Mouse (Mus musculus): ENCODE data around the gene Hoxc12. TPM values are rescaled to one million over a fixed set of nuclear protein-coding genes. Genes with fewer than 3 reads are reported as not detected.

Gene Hoxc12
- polyA plus RNA-seq (2014; fragmentation: Nextera tagmentation; extraction: Ambion mirVana) = not detected in 2 replicates

DNA sequence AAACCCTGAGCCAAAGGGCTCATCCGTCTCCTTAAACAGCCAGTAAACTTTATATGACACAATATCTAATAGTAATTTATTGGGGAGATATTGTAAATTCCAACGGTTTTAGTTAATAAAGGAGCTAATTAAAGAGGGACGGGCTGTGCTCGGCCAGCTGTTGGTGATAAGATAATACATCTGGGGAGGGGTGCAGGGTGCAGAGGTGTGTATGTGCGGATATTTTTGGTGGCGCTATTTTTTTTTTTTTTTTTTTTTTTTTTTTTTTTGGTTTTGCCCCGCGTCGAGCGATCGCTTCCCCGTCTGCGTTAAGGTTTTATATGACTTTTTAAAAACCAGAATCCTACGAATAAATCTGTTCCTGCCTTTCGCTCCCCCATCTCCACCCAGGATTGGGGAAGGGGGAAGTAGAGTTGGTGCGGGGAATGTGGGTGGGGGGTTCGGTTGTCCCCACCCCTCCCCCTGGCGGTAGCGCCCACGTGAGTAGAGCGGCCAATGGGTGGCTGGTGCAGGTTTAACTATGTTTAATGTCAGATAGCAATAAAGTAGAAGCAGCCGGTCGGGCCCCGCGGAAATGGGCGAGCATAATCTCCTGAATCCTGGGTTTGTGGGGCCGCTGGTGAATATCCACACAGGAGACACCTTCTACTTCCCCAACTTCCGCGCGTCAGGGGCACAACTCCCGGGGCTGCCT, at the start of gene Hoxc12:
Gene Hoxc12 (plus strand): TSS at position 479 of the 694 bp plus-strand sequence.
- Histone ChIP-seq H3K4me1 (ENCODE audit: control insufficient read depth, insufficient read depth, low read length) (no peaks in the 10 kb centered on the region), H3K9me3 (replicated peaks; ENCODE audit: control insufficient read depth, low read length) (no peaks in the 10 kb centered on the region), H3K36me3 (replicated peaks; ENCODE audit: control insufficient read depth, insufficient read depth, low read depth, low read length) (no peaks in the 10 kb centered on the region), H3K27ac (replicated peaks; ENCODE audit: low read depth, low read length) (no peak within 1 kb of the TSS), H3K4me2 (ENCODE audit: low read depth, low read length) (no peak within 1 kb of the TSS), H3K9ac (replicated peaks; ENCODE audit: low read length) (no peak within 1 kb of the TSS), H3K27me3 (ENCODE audit: control insufficient read depth, insufficient read depth, low read length) (peaks cover 97% of the 10 kb centered on the region), H3K4me3 (ENCODE audit: low read depth, low read length) (no peak within 1 kb of the TSS)
- DNase-seq (ENCODE audit: low spot score) = no peak
- ATAC-seq (replicated peaks; ENCODE audit: insufficient number of reproducible peaks, low FRiP score, low TSS enrichment, low read depth) = no peak
- WGBS = 2% methylated on average over 31 of the region's 31 CpGs

DNA sequence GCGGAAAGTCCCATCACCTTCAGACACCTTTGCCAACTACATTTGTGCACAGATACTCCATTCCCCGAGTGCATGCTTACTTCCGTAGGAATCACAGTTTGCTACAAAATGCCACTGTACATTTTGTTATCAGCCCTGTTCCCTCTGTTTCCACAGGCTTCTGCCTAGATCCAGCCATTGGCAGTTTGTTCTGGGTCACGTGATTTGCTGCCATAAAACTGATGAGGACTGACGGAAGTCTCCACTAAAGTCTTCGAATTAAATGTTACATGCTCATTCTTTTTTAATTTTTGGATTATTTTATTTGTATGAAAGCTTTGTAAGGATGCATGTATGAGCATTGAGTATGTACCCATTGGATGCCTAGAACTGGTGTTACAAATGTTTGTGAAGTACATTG, 41.4 kb upstream of the Hoxc12 start:
- 90% methylated on average over 6 of the region's 6 CpGs for WGBS
- no peaks in the 10 kb centered on the region for H3K36me3 ChIP-seq (replicated peaks; ENCODE audit: control insufficient read depth, insufficient read depth, low read depth, low read length)
- H3K27ac ChIP-seq (replicated peaks; ENCODE audit: low read depth, low read length) = no peak overlapping the region
- no peak overlapping the region for H3K9ac ChIP-seq (replicated peaks; ENCODE audit: low read length)
- no peak for DNase-seq (ENCODE audit: low spot score)
- H3K4me3 ChIP-seq (ENCODE audit: low read depth, low read length) = no peak overlapping the region
- no peaks in the 10 kb centered on the region for H3K4me1 ChIP-seq (ENCODE audit: control insufficient read depth, insufficient read depth, low read length)
- H3K27me3 ChIP-seq (ENCODE audit: control insufficient read depth, insufficient read depth, low read length) = no peaks in the 10 kb centered on the region
- no peaks in the 10 kb centered on the region for H3K9me3 ChIP-seq (replicated peaks; ENCODE audit: control insufficient read depth, low read length)
- no peak overlapping the region for H3K4me2 ChIP-seq (ENCODE audit: low read depth, low read length)
- no peak for ATAC-seq (replicated peaks; ENCODE audit: insufficient number of reproducible peaks, low FRiP score, low TSS enrichment, low read depth)

DNA sequence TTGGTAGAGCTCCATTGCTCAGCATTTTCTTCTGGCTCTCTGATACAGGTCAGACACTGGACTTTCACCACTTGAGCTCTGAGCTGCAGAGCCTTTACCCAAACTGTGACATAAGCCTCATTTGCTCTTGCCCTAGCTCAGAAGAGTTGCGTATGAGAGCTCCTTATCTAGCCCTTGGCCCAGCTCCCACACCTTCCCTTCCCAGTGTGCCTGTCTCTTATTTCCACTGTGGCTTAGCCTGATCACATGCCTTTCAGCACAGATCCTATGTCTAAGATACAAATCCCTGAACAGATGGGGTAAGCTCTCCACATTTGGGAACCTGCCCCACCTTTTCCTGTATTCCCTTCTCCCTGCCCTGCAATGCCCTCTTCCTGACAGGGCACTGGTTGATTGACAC, 31.6 kb upstream of the Hoxc12 start:
- no peak overlapping the region for H3K27ac ChIP-seq (replicated peaks; ENCODE audit: low read depth, low read length)
- H3K9ac ChIP-seq (replicated peaks; ENCODE audit: low read length) = no peak overlapping the region
- H3K4me1 ChIP-seq (ENCODE audit: control insufficient read depth, insufficient read depth, low read length) = no peaks in the 10 kb centered on the region
- DNase-seq (ENCODE audit: low spot score) (no peak), ATAC-seq (replicated peaks; ENCODE audit: insufficient number of reproducible peaks, low FRiP score, low TSS enrichment, low read depth) (no peak)
- H3K27me3 ChIP-seq (ENCODE audit: control insufficient read depth, insufficient read depth, low read length) = peaks cover 43% of the 10 kb centered on the region
- no peaks in the 10 kb centered on the region for H3K36me3 ChIP-seq (replicated peaks; ENCODE audit: control insufficient read depth, insufficient read depth, low read depth, low read length)
- H3K4me3 ChIP-seq (ENCODE audit: low read depth, low read length) = no peak overlapping the region
- H3K9me3 ChIP-seq (replicated peaks; ENCODE audit: control insufficient read depth, low read length) = no peaks in the 10 kb centered on the region
- no peak overlapping the region for H3K4me2 ChIP-seq (ENCODE audit: low read depth, low read length)
- WGBS = 75% methylated on average over 1 of the region's 1 CpGs

DNA sequence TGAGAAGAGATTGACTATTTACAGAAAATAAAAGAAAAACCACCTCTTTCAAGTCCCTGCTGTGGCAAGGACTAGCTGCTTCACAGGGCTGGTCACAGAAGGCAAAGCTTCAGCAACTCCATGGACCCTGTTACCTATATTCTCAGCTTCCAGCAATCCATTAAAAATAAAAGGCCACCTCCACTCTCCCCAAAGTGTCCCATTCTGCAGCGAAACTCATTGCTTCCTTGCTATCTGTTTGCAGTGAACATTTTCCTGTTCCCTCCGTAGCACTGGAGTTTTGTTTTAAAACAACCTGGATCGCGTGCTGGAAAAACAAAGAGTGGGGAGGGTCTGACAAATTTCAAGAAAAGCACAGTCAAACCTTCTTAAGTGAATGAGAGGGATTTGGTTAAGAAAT, 27.0 kb upstream of the Hoxc12 start:
- no peak for ATAC-seq (replicated peaks; ENCODE audit: insufficient number of reproducible peaks, low FRiP score, low TSS enrichment, low read depth)
- DNase-seq (ENCODE audit: low spot score) = no peak
- H3K4me1 ChIP-seq (ENCODE audit: control insufficient read depth, insufficient read depth, low read length) = no peaks in the 10 kb centered on the region
- H3K4me2 ChIP-seq (ENCODE audit: low read depth, low read length) = no peak overlapping the region
- 0% methylated on average over 4 of the region's 4 CpGs for WGBS
- H3K36me3 ChIP-seq (replicated peaks; ENCODE audit: control insufficient read depth, insufficient read depth, low read depth, low read length) = no peaks in the 10 kb centered on the region
- H3K4me3 ChIP-seq (ENCODE audit: low read depth, low read length) = no peak overlapping the region
- H3K27ac ChIP-seq (replicated peaks; ENCODE audit: low read depth, low read length) = no peak overlapping the region
- no peak overlapping the region for H3K9ac ChIP-seq (replicated peaks; ENCODE audit: low read length)
- peaks cover 79% of the 10 kb centered on the region for H3K27me3 ChIP-seq (ENCODE audit: control insufficient read depth, insufficient read depth, low read length)
- no peaks in the 10 kb centered on the region for H3K9me3 ChIP-seq (replicated peaks; ENCODE audit: control insufficient read depth, low read length)

DNA sequence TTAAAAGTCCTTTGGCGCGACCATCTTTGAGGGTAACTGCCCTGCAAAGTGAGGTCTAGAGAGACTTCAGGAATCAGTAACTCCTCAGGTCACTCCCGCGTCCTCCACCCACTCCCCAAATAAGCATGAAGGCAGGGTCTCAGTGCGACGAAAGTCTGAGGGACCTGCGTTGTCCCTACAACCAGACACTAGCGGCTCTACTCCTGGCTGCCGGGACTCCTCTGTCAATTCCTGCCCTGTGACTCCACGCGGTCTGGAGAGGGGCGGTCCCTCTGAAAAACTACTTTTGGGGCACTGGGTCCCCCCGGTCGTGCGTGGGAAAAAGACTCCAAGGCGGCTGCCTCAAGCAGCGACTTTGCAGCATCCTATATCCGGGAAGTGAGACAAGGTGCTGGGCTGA, 26.5 kb upstream of the Hoxc12 start:
- no peak overlapping the region for H3K4me2 ChIP-seq (ENCODE audit: low read depth, low read length)
- WGBS = 1% methylated on average over 18 of the region's 18 CpGs

DNA sequence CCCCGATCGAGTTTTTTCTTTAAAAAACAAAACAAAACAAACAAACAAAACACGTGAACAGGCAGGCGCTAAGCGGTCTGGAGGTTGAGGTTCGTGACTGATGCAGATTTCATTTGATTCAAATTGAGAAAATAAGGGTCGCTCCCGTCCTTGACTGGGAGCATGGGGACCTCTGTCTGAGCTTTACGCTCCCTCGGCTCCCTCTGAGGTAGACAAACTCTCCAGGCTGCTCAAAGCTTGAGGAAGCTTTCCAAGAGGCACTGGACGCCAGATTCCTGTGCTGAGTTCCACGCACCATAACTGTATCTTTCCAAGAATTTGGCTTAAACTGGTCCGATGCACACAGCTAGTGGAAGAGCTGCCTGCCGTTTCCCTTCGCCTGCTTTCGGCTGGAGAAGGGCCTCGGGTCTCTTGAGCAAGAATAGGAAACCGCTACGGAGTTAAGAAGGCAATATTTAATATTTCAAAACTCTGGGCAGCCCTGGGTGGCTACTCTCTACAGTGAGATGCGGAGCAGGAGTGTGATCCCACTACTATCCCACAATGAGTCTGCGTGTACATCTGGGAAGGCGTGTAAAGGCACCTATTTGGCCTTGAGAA, 26.0 kb upstream of the Hoxc12 start:
- Histone ChIP-seq H3K36me3 (replicated peaks; ENCODE audit: control insufficient read depth, insufficient read depth, low read depth, low read length) (no peaks in the 10 kb centered on the region), H3K9me3 (replicated peaks; ENCODE audit: control insufficient read depth, low read length) (no peaks in the 10 kb centered on the region), H3K4me1 (ENCODE audit: control insufficient read depth, insufficient read depth, low read length) (no peaks in the 10 kb centered on the region), H3K27ac (replicated peaks; ENCODE audit: low read depth, low read length) (no peak overlapping the region), H3K27me3 (ENCODE audit: control insufficient read depth, insufficient read depth, low read length) (peaks cover 78% of the 10 kb centered on the region), H3K4me3 (ENCODE audit: low read depth, low read length) (no peak overlapping the region), H3K4me2 (ENCODE audit: low read depth, low read length) (no peak overlapping the region), H3K9ac (replicated peaks; ENCODE audit: low read length) (no peak overlapping the region)
- 1% methylated on average over 22 of the region's 22 CpGs for WGBS
- DNase-seq (ENCODE audit: low spot score) (no peak), ATAC-seq (replicated peaks; ENCODE audit: insufficient number of reproducible peaks, low FRiP score, low TSS enrichment, low read depth) (no peak)

More for the DNA sequence above, 26.5 kb upstream of the Hoxc12 start:
- no peak overlapping the region for H3K9ac ChIP-seq (replicated peaks; ENCODE audit: low read length)
- H3K4me1 ChIP-seq (ENCODE audit: control insufficient read depth, insufficient read depth, low read length) = no peaks in the 10 kb centered on the region
- ATAC-seq (replicated peaks; ENCODE audit: insufficient number of reproducible peaks, low FRiP score, low TSS enrichment, low read depth) = no peak
- no peaks in the 10 kb centered on the region for H3K36me3 ChIP-seq (replicated peaks; ENCODE audit: control insufficient read depth, insufficient read depth, low read depth, low read length)
- no peak overlapping the region for H3K27ac ChIP-seq (replicated peaks; ENCODE audit: low read depth, low read length)
- peaks cover 81% of the 10 kb centered on the region for H3K27me3 ChIP-seq (ENCODE audit: control insufficient read depth, insufficient read depth, low read length)
- no peaks in the 10 kb centered on the region for H3K9me3 ChIP-seq (replicated peaks; ENCODE audit: control insufficient read depth, low read length)
- H3K4me3 ChIP-seq (ENCODE audit: low read depth, low read length) = no peak overlapping the region
- no peak for DNase-seq (ENCODE audit: low spot score)

DNA sequence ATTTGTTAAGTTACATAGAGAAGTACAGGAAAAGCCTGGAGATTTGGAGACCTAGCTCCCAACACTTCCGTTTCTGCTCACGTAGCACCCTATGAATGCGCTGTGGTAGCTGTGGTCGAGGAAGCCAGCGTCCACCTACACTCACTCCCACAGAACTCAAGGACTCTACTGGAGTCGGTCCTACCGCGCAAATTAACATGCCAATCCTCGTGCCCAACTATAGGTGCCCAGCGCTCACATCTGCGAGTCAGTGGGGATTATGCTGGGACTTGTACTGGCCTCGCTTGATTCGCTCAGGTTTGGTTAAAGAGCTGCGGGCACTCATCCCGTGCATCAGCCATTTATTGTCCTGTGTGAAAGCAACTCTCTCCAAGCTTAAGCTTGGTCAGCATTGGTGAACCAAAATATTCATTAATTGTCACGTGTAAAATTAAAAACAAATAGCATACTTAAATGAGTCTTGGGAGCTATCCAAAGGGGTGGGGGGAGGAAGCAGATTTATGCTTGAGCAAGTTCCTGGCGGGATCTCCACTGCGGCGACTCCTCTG, 23.4 kb upstream of the Hoxc12 start:
- Histone ChIP-seq H3K9ac (replicated peaks; ENCODE audit: low read length) (no peak overlapping the region), H3K4me3 (ENCODE audit: low read depth, low read length) (no peak overlapping the region), H3K9me3 (replicated peaks; ENCODE audit: control insufficient read depth, low read length) (no peaks in the 10 kb centered on the region), H3K27ac (replicated peaks; ENCODE audit: low read depth, low read length) (no peak overlapping the region), H3K4me1 (ENCODE audit: control insufficient read depth, insufficient read depth, low read length) (no peaks in the 10 kb centered on the region), H3K27me3 (ENCODE audit: control insufficient read depth, insufficient read depth, low read length) (peaks cover 85% of the 10 kb centered on the region), H3K36me3 (replicated peaks; ENCODE audit: control insufficient read depth, insufficient read depth, low read depth, low read length) (no peaks in the 10 kb centered on the region), H3K4me2 (ENCODE audit: low read depth, low read length) (no peak overlapping the region)
- WGBS = under 1% methylated on average over 19 of the region's 19 CpGs
- ATAC-seq (replicated peaks; ENCODE audit: insufficient number of reproducible peaks, low FRiP score, low TSS enrichment, low read depth) (no peak), DNase-seq (ENCODE audit: low spot score) (no peak)

DNA sequence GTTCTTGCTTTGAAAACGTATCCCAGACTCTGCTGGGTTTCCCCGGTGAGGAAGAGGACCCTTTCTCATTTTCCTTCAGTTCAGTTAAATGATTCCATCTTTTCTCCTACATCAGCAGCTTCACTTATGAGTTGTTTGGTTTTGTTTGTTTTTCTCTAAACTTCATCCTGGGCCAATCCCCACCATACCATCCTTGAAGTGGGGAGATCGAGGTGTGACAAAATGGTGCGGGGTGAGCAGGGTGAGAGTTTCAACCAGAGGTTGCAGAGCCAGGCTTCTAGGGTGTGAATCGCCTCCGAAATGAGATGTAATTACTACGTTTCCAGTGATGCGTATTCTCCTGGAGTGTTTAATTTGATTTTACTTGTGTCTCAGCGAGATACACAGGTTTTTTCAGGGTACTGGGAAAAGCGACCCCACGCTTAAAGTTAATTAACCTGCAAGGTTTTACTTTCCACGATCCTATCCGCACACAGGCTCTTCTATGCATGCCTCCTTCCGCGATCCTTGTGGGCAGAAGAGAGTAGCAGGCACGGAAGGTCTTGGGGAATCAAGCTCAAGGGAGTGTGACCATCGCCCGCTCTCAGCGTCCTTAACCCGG, 18.5 kb upstream of the Hoxc12 start:
- H3K36me3 ChIP-seq (replicated peaks; ENCODE audit: control insufficient read depth, insufficient read depth, low read depth, low read length) = no peaks in the 10 kb centered on the region
- H3K4me1 ChIP-seq (ENCODE audit: control insufficient read depth, insufficient read depth, low read length) = no peaks in the 10 kb centered on the region
- H3K9me3 ChIP-seq (replicated peaks; ENCODE audit: control insufficient read depth, low read length) = no peaks in the 10 kb centered on the region
- no peak overlapping the region for H3K4me2 ChIP-seq (ENCODE audit: low read depth, low read length)
- peaks cover 89% of the 10 kb centered on the region for H3K27me3 ChIP-seq (ENCODE audit: control insufficient read depth, insufficient read depth, low read length)
- H3K9ac ChIP-seq (replicated peaks; ENCODE audit: low read length) = no peak overlapping the region
- H3K27ac ChIP-seq (replicated peaks; ENCODE audit: low read depth, low read length) = no peak overlapping the region
- 2% methylated on average over 20 of the region's 20 CpGs for WGBS
- DNase-seq (ENCODE audit: low spot score) = no peak
- no peak overlapping the region for H3K4me3 ChIP-seq (ENCODE audit: low read depth, low read length)
- ATAC-seq (replicated peaks; ENCODE audit: insufficient number of reproducible peaks, low FRiP score, low TSS enrichment, low read depth) = no peak

Data from embryonic facial prominence, embryonic 11.5 days (tissue).